Mouse (Mus musculus) embryonic facial prominence, embryonic 10.5 days (tissue): ENCODE data around the gene Chd1. TPM values are rescaled to one million over a fixed set of nuclear protein-coding genes. Genes with fewer than 3 reads are reported as not detected.
"Not testable (repeated sequence)": the region's sequence is repeated elsewhere in the genome, so short reads cannot be mapped to it uniquely, and the experiment has no call there.

Source experiments
- DNase-seq: peaks from one replicate; pipeline ENCODE4 v3.0.0-alpha.2; 2017; ENCODE audit warnings: low spot score
- H3K27ac ChIP-seq: fragments of 300-500 bp; sonication (generic); replicated peaks from 2 replicates; pipeline ENCODE4 v1.5.1; 2016; ENCODE audit warnings: mild to moderate bottlenecking
- H3K27me3 ChIP-seq: fragments of 300-500 bp; sonication (generic); replicated peaks from 2 replicates; pipeline ENCODE4 v1.6.1; 2016; ENCODE audit warnings: low read depth, mild to moderate bottlenecking; ENCODE audit not compliant: poor library complexity, severe bottlenecking
- H3K36me3 ChIP-seq: fragments of 300-500 bp; sonication (generic); replicated peaks from 2 replicates; pipeline ENCODE4 v1.6.1; 2016; ENCODE audit warnings: mild to moderate bottlenecking, moderate library complexity
- H3K4me1 ChIP-seq: fragments of 300-500 bp; sonication (generic); 2 replicates; pipeline ENCODE4 v1.6.1; 2016
- H3K4me3 ChIP-seq: fragments of 300-500 bp; sonication (generic); 2 replicates; pipeline ENCODE4 v1.5.1; 2016; ENCODE audit warnings: mild to moderate bottlenecking, moderate library complexity
- H3K9me3 ChIP-seq: fragments of 300-500 bp; sonication (generic); 2 replicates; pipeline ENCODE4 v1.6.1; 2016; ENCODE audit warnings: mild to moderate bottlenecking
- WGBS: fragments of 180-500 bp; shearing (Covaris S2); methylation state at CpG from one replicate; pipeline ENCODE4 v1.1.7; 2016; 5-methylcytosine and 5-hydroxymethylcytosine counted together
- polyA plus RNA-seq: library from polyadenylated mRNA; unstranded; fragments of >200 nt; fragmentation: Nextera tagmentation; extraction: Ambion mirVana; gene quantifications from 2 replicates; pipeline ENCODE4 v1.2.1, GENCODE M21; 2016

The Chd1 gene
- polyA plus RNA-seq, 1 experiment from 2014 or later = 35.2 TPM

DNA sequence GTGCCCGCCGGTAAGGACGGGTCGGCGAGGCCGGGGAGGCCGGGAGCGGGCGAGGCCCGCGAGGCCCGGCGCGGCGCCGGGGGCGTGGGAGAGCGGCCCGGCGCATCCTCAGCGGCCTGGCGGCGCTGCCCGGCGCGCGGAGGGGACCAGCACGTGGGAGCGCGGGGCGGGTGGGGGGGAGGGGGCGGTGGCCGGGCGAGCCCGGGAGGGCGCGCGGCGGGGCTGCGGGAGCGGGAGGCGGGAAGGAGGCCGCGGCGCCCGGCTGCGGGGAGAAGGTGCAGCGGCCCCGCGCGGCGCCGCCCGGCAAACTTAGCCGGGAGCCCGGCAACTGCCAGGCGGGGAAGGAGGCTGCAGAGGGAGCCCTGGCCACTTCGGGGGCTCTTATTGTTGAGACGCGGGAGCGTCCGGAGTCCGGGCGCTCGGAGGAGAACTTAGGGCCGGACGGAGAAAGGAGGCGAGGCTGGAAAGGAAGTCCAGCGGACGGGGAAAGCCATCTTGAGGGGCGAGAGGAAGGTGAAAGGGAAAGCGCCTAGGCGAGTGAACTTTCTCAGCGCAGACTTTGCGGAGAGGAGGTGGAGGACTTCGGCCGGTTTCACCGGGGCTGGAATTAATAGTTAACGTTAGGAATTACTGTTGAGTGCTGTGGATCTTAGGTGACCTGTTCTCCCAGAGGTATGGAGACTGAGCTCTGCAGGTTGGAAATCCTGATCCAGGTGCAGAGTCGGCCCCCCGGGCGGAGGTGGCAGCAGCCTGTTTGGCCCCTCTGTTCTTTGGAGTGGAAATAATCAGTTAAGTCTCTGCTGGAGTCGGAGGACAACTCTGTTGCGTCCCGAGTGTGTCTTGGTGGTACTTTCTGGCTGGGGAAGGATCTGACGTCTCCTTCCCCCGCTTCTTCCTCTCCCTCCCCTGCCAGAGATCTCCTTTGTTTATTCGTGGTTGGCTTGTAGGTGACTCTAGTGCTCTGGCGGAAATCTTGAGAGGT, 827 bp downstream of the Chd1 start:
- H3K9me3 ChIP-seq = no peaks in the 10 kb centered on the region
- peaks cover 37% of the 10 kb centered on the region for H3K36me3 ChIP-seq
- H3K4me1 ChIP-seq = peaks cover 13% of the 10 kb centered on the region
- H3K27ac ChIP-seq = peak overlapping the region; percentile 98
- H3K27me3 ChIP-seq = no peaks in the 10 kb centered on the region
- H3K4me3 ChIP-seq = peak overlapping the region; percentile 91
- DNase-seq = peak; percentile 70
- WGBS = under 1% methylated on average over 88 of the region's 89 CpGs

DNA sequence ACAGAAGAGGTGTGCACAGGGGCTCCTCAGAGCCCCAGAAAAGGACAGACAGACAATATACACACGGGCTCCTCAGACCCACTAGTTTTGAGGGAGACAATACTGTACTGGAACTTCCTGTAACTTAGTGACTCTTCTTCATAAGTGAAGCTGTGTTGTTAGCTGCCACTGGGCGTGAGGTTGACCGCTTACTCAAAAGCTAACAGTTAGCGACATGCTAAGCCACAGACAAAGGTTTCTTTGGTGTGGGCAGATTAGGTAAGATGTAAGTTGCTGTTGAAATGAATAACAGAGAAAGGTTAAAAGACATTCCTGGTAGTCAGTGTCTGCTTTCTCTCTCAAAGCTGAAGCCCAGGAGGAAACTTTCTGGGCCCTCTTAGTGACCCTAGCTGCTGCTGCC, 9.7 kb downstream of the Chd1 start:
- no peak overlapping the region for H3K4me3 ChIP-seq
- 77% methylated on average over 4 of the region's 4 CpGs for WGBS
- H3K27ac ChIP-seq = no peak overlapping the region
- no peak for DNase-seq
- no peaks in the 10 kb centered on the region for H3K27me3 ChIP-seq
- H3K36me3 ChIP-seq = peaks cover 91% of the 10 kb centered on the region
- H3K4me1 ChIP-seq = no peaks in the 10 kb centered on the region
- no peaks in the 10 kb centered on the region for H3K9me3 ChIP-seq

DNA sequence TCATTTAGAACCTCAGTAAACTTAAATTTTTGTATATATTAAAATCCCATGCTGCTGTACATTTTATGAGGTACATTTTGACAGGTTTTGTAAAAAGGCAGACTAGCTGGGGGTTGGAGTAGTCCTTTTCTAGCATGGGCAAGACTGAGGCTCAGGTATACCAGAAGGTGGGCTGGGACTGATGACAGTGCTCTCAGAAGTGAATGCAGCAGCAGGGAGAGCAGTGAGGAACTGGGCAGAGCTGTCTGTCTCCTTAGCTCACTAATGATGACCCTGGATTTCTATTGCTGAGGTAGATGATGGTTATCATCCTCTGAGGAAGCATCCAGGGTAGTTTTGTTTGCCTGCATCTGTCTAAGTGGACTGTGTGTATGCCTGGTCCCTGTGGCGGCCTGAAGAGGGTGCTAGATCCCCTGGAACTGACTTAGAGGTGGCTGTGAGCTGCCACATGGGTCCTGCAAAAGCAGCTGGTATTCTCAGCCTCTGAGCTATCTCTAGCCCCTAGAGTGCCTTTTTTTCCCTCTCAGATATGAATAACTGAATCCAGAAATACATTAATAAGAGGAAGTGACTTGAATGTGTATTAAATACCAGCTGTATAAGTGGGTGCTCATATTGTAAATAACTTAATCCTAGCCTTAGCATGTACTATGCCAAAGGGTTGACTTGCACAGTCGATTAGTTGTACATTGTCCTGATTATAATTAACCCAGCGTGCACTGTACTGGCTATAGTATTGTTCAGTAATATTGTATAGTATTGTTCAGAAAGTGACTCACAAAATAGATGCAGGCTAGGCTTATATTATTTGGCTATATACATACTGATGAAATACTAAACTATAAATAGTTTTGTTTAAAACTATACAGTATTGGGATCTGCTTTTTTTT, 10.5 kb downstream of the Chd1 start:
- Histone ChIP-seq H3K9me3 (no peaks in the 10 kb centered on the region), H3K27me3 (no peaks in the 10 kb centered on the region), H3K4me1 (no peaks in the 10 kb centered on the region), H3K27ac (no peak overlapping the region), H3K36me3 (peaks cover 90% of the 10 kb centered on the region), H3K4me3 (no peak overlapping the region)
- WGBS = 77% methylated on average over 3 of the region's 3 CpGs
- DNase-seq = no peak

DNA sequence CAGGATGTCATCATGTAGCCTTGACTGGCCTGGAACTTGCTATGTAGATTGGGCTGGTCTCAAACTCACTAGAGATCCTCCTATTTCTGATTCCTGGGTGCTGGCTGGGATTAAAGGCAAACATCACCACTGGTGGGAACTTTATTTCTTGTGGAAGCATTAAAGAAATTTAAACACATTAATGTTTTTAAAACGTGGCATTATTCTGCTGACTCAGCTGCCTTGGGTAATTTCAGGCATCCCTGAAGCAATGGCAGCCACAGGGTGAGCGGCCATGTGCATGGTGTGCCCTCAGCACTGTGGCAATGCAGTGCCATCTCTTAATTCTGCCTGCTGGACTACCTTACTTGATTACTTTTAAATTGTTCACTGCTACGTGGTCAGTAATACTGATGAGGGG, 11.2 kb downstream of the Chd1 start:
- WGBS = 89% methylated on average over 3 of the region's 3 CpGs
- peaks cover 90% of the 10 kb centered on the region for H3K36me3 ChIP-seq

DNA sequence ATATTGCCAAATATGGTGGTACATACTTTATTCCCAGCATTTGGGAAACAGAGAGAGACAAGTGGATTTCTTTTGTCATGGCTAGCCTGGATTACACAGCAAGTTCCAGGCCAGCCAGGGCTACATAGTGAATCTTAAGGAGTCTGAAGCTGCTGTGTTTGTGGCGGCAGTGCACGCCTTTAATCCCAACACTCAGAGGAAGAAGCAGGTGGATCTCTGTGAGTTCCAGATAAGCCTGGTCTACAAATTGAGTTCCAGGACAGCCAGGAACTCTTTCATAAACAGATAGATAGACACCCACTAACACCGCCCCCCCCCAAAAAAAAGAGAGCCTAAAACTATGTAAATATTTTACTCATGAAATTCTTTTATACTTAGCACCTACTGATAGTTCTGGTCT, 16.1 kb downstream of the Chd1 start:
- H3K36me3 ChIP-seq = peaks cover 74% of the 10 kb centered on the region
- 93% methylated on average over 3 of the region's 3 CpGs for WGBS
- H3K9me3 ChIP-seq = no peaks in the 10 kb centered on the region
- DNase-seq = no peak
- no peak overlapping the region for H3K4me3 ChIP-seq
- H3K27me3 ChIP-seq = no peaks in the 10 kb centered on the region
- no peaks in the 10 kb centered on the region for H3K4me1 ChIP-seq
- no peak overlapping the region for H3K27ac ChIP-seq

More for the DNA sequence above, 11.2 kb downstream of the Chd1 start:
- Histone ChIP-seq H3K4me3 (no peak overlapping the region), H3K27ac (no peak overlapping the region), H3K27me3 (no peaks in the 10 kb centered on the region), H3K4me1 (no peaks in the 10 kb centered on the region), H3K9me3 (no peaks in the 10 kb centered on the region)
- DNase-seq = no peak

DNA sequence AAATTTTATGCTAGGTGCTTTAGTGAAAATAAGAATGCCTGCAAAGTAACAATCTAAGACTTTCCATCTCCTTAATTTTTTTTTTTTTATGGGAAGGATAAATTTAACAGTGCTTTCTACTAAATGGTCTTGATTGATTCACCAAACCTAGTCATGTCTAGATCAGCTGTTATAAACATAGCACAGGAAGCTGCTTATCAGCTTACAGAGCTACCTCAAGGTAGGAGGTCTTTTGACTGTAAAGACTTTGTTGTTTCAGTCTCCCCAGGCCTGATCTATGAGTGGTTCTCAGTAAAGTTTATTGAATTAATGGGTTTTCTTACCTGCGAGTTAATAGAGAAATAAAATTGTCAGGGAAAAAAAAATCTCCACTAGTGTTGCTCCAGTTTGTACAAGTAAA, 18.5 kb downstream of the Chd1 start:
- DNase-seq = no peak
- Histone ChIP-seq H3K9me3 (no peaks in the 10 kb centered on the region), H3K4me1 (no peaks in the 10 kb centered on the region), H3K27ac (no peak overlapping the region), H3K4me3 (no peak overlapping the region), H3K27me3 (no peaks in the 10 kb centered on the region), H3K36me3 (peaks cover 75% of the 10 kb centered on the region)
- 93% methylated on average over 1 of the region's 1 CpGs for WGBS

DNA sequence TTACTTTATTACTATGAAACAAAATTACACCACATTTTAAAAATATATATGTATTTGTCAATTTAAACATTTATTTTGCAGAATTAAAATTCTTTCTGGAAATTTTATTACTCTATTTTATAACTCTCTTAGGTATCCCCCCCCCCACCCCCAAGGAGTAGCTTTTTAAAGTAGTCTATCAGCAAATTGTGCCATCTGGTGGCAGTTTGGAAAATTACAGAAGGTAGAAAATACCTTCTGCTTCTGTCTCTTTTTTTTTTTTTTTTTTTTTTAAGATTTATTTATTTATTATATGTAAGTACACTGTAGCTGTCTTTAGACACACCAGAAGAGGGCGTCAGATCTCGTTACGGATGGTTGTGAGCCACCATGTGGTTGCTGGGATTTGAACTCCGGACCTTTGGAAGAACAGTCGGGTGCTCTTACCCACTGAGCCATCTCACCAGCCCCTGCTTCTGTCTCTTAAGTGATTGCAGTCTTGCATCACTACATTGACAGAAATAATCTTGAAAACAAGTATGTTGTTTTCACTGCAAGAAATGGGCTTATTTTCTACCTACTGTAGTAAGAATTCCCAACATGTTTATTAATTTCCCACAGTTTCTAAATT, 19.2 kb downstream of the Chd1 start:
- H3K4me1 ChIP-seq, H3K27ac ChIP-seq, H3K27me3 ChIP-seq, DNase-seq, H3K4me3 ChIP-seq, H3K9me3 ChIP-seq: not testable (repeated sequence)
- peaks cover 76% of the 10 kb centered on the region for H3K36me3 ChIP-seq
- 86% methylated on average over 5 of the region's 5 CpGs for WGBS

DNA sequence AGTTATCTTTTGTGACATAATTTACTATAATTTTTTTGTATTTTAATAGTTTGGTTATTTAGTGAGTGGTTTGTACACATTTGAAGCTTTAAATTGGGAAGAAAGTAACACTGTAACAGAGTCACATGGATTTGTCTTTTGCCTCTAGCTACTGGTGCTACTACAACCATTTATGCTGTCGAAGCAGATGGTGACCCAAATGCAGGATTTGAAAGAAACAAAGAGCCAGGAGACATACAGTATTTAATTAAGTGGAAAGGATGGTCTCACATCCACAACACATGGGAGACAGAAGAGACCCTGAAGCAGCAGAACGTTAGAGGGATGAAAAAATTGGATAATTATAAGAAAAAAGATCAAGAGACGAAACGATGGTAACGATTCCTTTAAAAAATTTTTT, 26.9 kb downstream of the Chd1 start:
- Histone ChIP-seq H3K27ac (no peak overlapping the region), H3K36me3 (peaks cover 93% of the 10 kb centered on the region)

DNA sequence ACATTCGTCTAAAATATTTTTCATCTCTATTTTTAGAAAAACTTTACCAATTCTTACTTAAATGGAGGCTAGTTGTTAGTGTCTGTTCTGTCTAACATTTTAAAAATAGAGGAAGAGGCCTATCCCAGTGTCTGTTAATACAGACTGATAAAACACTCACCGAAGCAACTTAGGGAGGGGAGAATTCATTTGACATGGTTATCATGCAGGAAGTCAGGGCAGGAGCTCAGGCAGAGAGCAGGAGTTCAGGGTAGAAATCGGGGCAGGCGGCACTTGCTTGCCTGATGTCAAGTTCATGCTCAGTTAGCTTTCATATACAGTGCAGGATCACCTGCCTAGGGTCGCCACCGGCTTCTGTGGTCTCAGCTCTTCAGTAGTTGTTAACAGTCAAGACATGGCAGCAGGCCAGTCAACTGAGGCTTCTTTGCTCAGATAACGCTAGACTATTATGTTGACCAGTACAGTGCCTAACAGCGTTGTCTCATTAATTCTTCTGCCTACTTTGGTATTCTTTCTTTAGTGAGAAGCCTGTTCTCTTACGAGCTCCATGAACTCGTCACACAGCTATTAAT, 32.7 kb downstream of the Chd1 start:
- Histone ChIP-seq H3K4me3 (no peak overlapping the region), H3K9me3 (no peaks in the 10 kb centered on the region), H3K27ac (no peak overlapping the region), H3K4me1 (no peaks in the 10 kb centered on the region), H3K27me3 (no peaks in the 10 kb centered on the region), H3K36me3 (peaks cover 87% of the 10 kb centered on the region)
- no peak for DNase-seq
- 93% methylated on average over 10 of the region's 10 CpGs for WGBS

More for the DNA sequence above, 26.9 kb downstream of the Chd1 start:
- no peaks in the 10 kb centered on the region for H3K9me3 ChIP-seq
- WGBS = 92% methylated on average over 5 of the region's 5 CpGs
- no peak for DNase-seq
- H3K4me1 ChIP-seq = no peaks in the 10 kb centered on the region
- no peaks in the 10 kb centered on the region for H3K27me3 ChIP-seq
- no peak overlapping the region for H3K4me3 ChIP-seq

DNA sequence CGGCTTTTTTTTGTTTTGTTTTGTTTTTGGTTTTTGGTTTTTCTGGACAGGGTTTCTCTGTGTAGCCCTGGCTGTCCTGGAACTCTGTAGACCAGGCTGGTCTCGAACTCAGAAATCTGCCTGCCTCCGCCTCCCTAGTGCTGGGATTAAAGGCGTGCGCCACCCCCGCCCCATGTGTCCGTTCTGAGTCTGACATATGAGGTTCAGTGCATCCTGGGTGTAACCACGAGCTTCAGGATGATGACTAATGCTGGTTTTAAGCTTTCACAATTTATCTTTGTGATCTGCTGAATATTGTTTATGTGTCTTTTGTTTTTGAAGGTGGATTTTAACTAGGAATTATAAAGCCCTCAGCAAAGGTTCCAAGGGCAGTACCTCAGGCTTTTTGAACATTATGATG, 37.1 kb downstream of the Chd1 start:
- Histone ChIP-seq H3K36me3 (peaks cover 92% of the 10 kb centered on the region), H3K9me3 (no peaks in the 10 kb centered on the region), H3K4me3 (no peak overlapping the region), H3K4me1 (no peaks in the 10 kb centered on the region), H3K27ac (no peak overlapping the region), H3K27me3 (no peaks in the 10 kb centered on the region)
- DNase-seq = no peak
- WGBS = 89% methylated on average over 8 of the region's 8 CpGs

DNA sequence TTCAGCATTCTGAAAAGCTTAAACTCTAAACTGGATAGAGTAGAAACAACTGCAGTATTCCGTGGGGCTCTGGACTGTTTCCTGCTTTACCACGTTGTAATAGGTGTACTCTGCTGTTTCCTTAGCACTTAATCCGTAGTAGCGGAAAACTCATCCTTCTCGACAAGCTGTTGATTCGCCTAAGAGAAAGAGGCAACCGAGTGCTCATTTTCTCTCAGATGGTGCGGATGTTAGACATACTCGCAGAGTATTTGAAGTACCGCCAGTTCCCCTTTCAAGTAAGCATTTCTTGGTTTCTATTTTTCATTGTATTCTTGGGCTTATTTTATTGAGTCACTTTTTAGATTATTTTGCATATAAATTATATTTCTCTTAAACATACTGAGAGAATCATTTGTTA, 38.2 kb downstream of the Chd1 start:
- no peak for DNase-seq
- Histone ChIP-seq H3K27ac (no peak overlapping the region), H3K9me3 (no peaks in the 10 kb centered on the region), H3K4me1 (no peaks in the 10 kb centered on the region), H3K36me3 (peaks cover 92% of the 10 kb centered on the region), H3K4me3 (no peak overlapping the region), H3K27me3 (no peaks in the 10 kb centered on the region)
- 95% methylated on average over 10 of the region's 10 CpGs for WGBS

DNA sequence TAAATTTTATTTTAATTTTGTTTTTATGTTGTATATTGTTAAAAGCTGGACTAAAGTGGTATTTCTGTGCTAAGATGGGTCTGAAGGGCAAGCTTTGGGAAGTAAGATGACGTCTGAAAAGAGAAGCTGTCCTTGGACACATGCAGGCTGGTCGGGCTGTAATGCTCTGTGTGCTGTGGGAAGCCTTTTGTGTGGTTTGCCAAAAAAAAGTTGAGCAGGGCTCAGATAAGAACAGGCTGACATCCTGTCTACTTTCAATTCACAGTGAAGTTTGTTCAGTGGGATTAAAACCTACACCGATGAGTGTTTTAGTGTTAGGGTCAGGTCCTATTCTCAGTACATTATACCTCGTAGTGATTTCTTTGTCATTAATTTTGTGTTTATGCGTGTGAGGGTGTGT, 38.6 kb downstream of the Chd1 start:
- peaks cover 92% of the 10 kb centered on the region for H3K36me3 ChIP-seq
- H3K27me3 ChIP-seq = no peaks in the 10 kb centered on the region
- H3K9me3 ChIP-seq = no peaks in the 10 kb centered on the region
- no peak overlapping the region for H3K27ac ChIP-seq
- WGBS = 93% methylated on average over 5 of the region's 5 CpGs
- H3K4me3 ChIP-seq = no peak overlapping the region
- DNase-seq = no peak
- H3K4me1 ChIP-seq = no peaks in the 10 kb centered on the region
